Mouse (Mus musculus) 416B (cell line): ENCODE measurements around the gene Mafg.

Experiments
- DNase-seq: peaks from one replicate; pipeline ENCODE4 v3.0.0; 2011; ENCODE audit warnings: low read depth

Mafg gene

DNA sequence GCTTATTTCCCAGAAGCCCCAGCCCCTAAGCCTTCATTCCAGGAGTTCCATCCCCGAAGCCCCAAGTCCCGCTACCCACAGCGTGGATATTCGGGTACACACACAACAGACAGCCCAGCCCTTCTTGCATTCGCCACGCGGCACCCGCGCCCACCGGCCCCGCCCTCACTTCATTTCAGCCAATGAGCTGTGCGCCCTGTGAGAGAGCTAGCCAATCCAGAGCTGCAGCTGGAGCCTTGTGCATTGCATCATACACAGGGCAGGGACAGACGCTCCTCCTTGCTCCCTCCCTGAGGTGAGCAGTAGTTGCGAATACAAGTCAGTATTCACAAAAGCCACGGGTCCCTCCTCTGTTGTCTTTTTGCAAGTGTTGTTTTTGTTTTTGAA, 10.2 kb upstream of the Mafg start, which contains the start of gene Pycr1:
Pycr1 (minus strand) TSS at position 169 of the 387 bp plus-strand sequence.
- peak; percentile 95 for DNase-seq

DNA sequence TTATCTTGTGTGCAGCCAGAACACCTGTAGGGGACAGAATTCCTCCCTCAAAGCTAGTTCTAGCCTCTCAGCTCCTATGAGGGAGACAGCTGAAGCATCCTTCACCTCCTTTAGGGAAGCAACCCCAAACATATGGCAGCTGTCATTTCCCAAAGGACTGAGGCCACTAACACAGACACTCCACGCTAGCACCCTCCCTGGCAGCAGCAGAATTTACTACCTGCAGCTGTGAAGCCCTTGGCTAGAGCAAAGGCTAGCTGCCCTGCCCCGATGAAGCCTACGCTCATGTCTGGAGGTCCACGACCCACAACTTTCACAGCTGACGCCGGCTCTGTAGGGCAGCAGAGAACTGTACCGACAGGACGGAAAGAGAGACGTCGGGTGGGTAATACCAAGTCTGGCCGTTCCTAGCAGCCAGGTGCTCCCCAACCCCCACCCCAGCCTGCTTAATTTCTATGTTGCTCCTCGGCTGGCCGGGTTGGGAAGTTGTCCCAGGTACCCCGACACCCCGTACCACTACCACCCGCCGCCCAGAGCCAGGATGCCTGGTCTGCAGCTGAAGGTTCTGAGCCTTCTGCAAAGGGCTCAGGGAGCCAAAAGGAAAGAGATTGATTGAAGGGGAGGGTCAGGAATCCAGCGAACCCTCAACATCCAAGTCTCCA, 9.7 kb upstream of the Mafg start:
- DNase-seq: no peak

GRCm38 (mm10) chr11:120641869-120642268, 8.5 kb upstream of the Mafg start:
- no peak for DNase-seq

DNA sequence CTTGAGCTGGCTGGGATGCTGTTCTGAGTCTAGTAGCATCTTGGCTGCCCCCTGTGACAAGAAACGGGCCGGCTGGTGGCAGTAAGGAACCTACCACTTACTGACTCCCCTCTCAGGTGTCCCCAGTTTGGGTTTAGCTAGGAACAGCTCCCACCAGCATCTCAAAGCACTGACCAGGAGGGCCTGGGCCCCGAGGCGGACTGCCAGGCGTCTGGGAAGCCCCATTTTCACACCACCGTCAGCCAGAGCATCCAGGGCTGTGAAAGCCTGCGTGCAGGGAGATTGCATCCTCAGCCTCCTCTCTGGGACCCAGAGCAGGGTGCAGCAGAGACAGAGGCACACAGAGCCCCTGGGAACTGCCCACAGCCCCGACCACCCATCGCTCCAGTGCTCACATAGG, 7.9 kb upstream of the Mafg start:
- DNase-seq: no peak

DNA sequence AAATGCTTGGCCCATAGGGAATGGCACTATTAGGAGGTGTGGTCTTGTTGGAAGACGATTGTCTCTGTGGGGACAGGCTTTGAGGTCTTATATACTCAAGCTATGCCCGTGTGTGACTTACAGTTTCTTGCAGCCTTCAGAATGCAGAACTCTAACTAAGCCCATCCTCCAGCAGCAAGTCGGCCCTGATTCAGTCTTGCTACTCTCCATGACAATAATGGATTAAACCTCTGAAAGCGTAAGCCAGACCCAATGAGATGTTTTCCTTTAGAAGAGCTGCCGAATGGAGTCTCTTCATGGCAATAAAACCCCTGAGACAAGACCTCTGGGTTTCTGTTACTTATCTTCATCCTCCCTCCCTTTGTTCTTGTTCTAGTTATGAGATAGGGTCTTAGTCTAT, 1.4 kb upstream of the Mafg start:
- no peak for DNase-seq

GRCm38 (mm10) chr11:120632559-120633519, 561 bp downstream of the Mafg start:
- peak; percentile 86 for DNase-seq

GRCm38 (mm10) chr11:120631726-120632448, 1.5 kb downstream of the Mafg start:
- no peak for DNase-seq

DNA sequence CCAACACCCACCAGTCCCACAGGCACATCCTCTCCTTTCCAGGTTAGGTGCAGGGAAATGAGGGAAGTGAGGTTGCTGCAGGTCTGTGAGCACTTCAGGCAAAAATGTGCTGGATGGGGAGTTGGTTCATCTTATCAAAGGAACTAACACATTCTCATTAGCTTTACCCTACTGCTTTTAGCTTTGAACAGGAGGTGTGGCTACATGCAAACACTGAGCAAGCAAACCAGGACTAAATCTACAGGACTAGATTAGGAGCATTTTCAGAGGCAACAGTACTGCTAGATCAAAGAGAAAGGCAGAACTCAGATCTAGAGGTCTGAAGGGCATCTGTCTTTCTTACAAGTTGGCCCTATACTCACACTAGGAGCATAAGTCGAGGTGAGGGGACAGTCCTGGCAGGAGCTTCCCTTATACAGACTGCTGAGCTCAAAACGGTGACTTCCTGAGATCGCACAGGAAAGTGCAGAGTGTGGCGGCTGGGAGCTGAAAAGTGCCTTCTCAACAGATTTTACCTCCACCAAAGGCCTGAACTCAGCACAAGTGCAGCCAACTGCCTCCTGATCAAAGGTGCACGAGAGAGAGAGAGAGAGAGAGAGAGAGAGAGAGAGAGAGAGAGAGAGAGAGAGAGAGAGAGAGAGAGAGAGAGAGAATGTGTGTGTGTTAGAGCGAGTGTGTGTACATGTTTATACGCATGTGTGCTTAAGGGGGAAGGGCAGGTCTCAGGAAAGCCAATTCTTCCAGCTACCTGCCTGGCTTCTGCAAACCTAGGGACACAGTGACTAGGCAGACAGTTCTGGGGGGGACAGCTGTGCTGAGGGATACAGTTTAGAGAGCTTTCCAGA, 2.3 kb downstream of the Mafg start:
- DNase-seq: peak; percentile 73

GRCm38 (mm10) chr11:120630401-120630871, 3.0 kb downstream of the Mafg start:
- peak; percentile 97 for DNase-seq

- peak; percentile 80 for DNase-seq
Measured at GRCm38 (mm10) chr11:120629911-120630310, 3.5 kb downstream of the Mafg start.

DNA sequence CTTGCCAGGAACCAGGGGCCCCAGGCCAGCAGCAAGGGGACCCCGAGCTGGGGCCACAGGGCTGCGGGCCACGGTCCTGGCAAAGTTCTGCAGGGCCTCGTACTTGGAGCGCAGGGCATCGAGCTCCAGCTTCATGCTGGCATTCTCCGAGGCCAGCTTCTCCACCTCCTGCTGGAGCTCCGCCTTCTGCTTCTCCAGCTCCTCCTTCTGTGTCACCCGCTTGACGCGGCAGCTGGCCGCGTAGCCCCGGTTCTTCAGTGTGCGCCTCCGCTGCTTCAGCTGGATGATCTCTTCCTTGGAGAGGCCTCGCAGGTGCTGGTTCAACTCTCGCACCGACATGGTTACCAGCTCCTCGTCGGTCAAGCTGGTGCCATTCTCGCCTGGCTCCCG, 4.1 kb downstream of the Mafg start:
- DNase-seq: peak; percentile 83

- no peak for DNase-seq
Measured at GRCm38 (mm10) chr11:120628601-120629340, 4.6 kb downstream of the Mafg start.

GRCm38 (mm10) chr11:120627468-120628300, 5.7 kb downstream of the Mafg start:
- peak; percentile 94 for DNase-seq

DNA sequence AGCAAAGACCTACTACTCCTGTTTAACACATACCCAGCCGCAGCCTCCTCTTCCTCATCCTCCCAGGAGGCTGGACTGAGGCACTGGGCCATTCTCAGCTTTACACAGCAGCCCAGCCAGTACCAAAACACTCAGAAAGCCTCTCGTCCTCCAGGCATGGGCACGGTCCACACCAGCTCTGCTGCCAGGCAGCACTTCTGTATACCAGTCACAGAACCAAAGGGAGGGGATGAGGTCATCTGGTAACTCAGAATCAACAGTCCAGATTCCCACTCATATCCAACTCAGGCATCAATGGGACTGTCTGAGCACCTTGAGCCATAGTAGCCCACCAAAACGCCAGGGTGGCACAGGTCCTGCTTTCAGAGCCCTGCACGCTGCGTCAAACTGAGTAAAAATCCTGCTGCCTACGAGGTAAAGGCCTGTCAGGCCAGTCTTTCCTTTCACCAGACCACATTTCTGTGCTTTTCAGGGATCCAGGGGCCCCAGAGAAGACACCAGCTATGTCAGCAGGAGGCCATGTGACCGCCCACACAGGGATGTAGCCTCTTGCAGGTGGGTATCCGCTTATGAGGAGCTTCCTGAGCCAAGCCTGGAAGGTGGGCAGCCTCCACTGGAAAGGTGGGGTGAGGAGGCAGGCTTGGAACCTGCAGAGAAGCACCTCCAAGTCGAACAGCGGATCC, 6.5 kb downstream of the Mafg start:
- DNase-seq: no peak

DNA sequence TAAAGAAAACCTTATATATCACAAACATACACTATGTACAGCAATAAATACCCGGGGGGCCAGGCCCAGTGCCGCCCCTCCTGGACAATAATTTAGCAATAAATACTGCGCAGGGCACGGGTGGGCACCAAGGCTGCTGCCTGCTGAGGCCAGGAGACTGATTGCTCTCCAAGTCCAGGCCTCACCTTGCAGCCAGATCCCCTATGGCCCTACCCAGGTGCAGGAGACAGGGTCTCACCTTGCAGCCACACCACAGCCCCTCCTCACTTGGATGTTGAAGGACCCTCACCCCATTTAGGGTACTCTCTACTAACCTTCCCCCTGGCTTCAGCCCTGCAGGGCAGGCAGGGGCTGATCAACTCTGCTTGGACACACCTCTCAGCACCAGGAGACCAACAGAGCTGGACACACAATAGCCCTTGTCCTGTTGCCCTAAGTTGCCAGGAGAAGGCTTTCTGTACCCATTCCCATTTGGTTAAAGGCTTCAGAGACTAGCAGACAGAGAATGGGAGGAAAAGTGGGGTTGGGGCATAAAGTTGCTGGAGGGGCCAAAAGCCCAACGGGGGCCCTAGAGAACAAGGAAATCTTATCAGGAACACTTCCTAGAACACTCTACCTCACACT, 8.1 kb downstream of the Mafg start, which contains the start of gene Sirt7:
Sirt7 (minus strand) TSS at position 89 of the 624 bp plus-strand sequence.
- DNase-seq: no peak

DNA sequence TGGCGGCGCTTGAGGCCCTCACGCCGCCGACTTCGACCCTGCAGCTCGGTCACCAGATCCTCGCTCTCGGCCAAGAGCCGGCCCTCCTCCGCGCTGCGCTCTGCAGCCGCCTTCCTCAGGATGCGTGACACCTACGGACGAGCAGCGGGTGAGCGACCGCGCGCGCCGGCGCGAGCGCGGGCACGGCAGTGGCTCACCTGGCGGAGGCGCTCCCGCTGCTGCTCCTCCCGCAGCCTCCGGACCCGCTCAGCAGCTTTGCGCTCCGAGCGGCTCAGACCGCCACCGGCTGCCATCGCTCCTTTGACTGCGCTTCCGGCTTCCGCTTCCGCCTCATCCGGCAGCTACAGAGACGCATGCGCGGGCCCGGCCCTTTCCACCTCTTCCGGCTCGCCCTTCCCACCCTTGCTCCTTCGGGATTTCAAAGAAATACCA, 8.7 kb downstream of the Mafg start:
- peak; percentile 79 for DNase-seq

GRCm38 (mm10) chr11:120623961-120624679, 9.3 kb downstream of the Mafg start:
- DNase-seq: peak; percentile 82

DNA sequence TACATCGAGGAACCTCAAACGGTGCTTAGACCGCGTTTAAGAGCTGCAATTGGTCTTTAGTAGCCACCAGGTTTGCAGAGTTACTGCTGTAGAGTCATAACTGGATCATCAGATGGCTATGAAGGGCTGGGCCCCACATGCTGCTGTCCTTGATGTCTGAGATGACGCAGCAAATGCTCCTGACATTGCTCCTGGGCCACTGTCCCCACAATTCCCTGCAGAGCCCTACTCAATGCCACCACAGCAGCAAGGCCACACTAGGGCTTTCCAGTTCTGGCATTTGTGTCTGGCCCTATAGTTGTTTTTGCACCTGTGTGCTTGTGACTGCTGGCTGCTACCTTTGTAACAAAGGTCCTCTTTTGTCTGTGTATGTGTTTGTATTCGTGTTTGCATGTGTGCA, 10.6 kb downstream of the Mafg start:
- no peak for DNase-seq
